Mouse (Mus musculus) cerebellum, adult 8-10 months (tissue): ENCODE measurements at regions not wholly inside any gene's neighbourhood (a gene's known extent, or its start where the extent isn't known, plus 50 kb on each side); places are given as distances from the start of the nearest gene placed in this dataset.

Source experiments
- DNase-seq: peaks from one replicate; pipeline ENCODE4 v3.0.0; 2022

DNA sequence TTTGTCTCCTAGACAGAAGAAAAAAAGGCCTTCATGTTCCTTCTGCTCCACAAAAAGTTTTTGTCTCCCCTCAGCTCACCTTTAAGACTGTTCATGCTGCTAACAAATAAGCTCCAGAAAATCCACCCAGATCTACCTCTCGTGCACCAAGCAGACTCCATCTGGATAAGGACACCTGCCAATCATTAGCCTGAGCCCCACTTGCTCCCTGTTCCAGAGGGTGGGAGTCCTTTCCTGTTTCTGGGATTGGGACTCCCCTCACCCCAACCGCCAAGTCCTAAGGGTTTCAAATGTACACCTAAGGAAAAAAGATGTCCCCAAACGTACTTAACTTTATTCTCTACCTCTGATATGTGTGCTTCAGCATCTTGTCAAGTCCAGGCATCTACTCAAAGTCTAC lies 63.6 kb upstream of the Zfp64 start:
- DNase-seq = no peak

GRCm38 (mm10) chr2:169010271-169010670 lies 54.9 kb upstream of the Zfp64 start:
- no peak for DNase-seq

DNA sequence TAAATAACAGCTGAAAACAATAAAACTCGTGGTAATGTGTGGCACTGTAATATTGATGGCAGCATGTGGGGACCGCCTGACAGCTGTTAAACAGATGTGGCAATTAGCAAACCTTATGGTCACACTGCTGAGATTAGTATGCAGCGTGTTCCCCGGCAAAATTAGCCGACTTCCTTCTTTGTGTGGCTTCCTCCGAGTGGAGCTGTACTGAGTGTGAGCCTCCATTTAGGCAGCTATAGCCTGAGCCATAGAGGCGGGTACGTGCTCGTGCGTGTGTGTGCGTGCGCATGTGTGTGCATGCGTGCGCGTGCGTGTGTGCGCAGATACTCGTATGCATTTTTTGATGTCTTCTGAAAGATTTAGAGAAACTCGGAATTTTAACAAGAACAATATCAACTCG lies 53.4 kb upstream of the Zfp64 start:
- no peak for DNase-seq

- DNase-seq = no peak
These were observed 52.9 kb upstream of the Zfp64 start for GRCm38 (mm10) chr2:169008333-169008732.

GRCm38 (mm10) chr2:169006549-169006948 lies 51.2 kb upstream of the Zfp64 start:
- no peak for DNase-seq

DNA sequence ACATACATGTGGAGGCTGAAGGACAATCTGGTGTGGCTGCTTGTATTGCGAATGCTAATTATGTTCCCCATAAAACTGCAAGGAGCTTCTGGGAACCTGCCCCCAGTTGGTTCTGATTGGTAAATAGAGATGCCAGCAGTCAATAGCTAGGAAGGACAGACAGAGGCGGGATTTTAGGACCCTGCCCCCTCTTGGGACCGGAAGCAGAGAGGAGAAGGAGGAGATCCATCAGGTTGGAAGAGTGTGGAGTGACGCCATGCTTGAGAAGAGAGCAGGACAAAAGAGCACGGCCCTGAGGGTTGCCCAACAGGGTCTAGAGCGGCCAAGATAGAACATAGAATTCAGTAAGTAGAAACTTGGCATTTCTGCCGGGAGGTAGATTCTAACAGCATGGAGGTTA lies 50.4 kb upstream of the Zfp64 start:
- no peak for DNase-seq
